Mouse (Mus musculus): ENCODE measurements around the gene Fam205a2.
"Not testable (repeated sequence)": the region's sequence is repeated elsewhere in the genome, so short reads cannot be mapped to it uniquely, and the experiment has no call there.

DNA sequence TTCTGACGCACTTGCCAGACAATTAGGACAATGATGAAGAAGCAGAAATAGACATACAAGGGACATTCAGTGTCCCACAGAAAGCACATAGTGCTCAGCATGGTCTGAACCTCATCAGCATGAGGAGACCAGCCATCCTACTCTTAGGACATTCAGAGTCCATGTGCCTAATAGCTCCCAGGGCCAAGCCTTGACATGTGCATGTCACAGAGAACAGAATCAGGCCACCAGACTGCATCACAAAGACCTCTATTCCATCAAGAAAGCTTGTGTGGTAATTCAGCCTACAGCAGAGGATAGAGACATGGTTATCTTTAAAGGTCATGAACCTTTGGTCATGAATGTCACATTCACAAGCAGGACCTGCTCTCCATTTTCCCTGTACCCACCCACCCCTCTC is at the start of gene Fam205a2:
- TF ChIP-seq SMC3 (IDR thresholded peaks at IDR 0.05; ENCODE audit: low read depth, low read length); MAX (IDR thresholded peaks at IDR 0.05; ENCODE audit: low read length); CTCF (IDR thresholded peaks at IDR 0.05 in 2 of 3, conservative IDR thresholded peaks at IDR 0.05 in 1 of 3; ENCODE audit: control insufficient read depth in 1 of 3, insufficient read depth in 1 of 3, low read depth in 2 of 3, low read length in 3 of 3, poor library complexity in 1 of 3, severe bottlenecking in 1 of 3); MEF2A (IDR thresholded peaks at IDR 0.05; ENCODE audit: extremely low read depth, insufficient replicate concordance, low read depth, low read length, poor library complexity, severe bottlenecking); POLR2A (IDR thresholded peaks at IDR 0.05; ENCODE audit: control insufficient read depth in 1 of 2, insufficient read depth in 1 of 2, low read depth in 1 of 2, low read length in 2 of 2, poor library complexity in 1 of 2): not testable (repeated sequence)
